ENCODE assay signal across 27 mouse cellular contexts in the genomic region with DNA sequence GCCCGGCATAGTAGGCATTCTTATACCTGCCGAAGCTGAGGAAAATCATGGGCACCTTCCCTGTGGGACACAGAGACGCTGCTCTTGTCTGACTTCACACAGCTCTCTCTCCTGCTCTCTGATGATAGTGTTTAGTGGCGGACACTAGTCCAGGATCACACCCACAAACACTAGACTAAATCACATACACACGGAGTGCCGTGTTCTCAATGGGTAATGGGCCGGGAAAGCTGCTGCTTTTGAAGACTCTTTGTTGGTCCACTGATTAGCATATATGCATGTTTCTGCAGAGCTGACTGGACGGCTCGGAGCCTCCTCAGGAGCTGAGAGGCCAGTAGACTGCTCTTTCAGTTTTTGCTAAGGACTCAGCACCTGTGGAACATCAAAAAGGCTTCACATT. TPM values are rescaled to one million over a fixed set of nuclear protein-coding genes. Genes with fewer than 3 reads are reported as not detected.
DNase-seq lines count a peak whose midpoint lies in the region; ATAC-seq and TF ChIP-seq lines count a peak whose summit lies in the region.
"Had no signal": no experiment of that assay in that cellular context is flagged by ENCODE, and none has a peak within 500 bp of the region (broad histone marks: within the 10 kb centered on the region; RNA-seq: fewer than 3 reads in every experiment).

No protein-coding gene starts in this region.

- H3K9ac ChIP-seq in forebrain, embryonic 13.5 days = peak overlapping the region; percentile 18; the same call in 1 of the 2 replicates
- H3K9ac ChIP-seq in forebrain, embryonic 16.5 days (replicated peaks; ENCODE audit: low read depth, low read length) = no peak overlapping the region
- H3K9ac ChIP-seq: embryonic facial prominence, embryonic 13.5 days; embryonic facial prominence, embryonic 15.5 days; forebrain, embryonic 12.5 days; forebrain, embryonic 15.5 days had no signal

- no peak overlapping the region for H3K4me2 ChIP-seq in forebrain, embryonic 13.5 days
- no peak overlapping the region for H3K4me2 ChIP-seq in forebrain, embryonic 16.5 days (ENCODE audit: low read length)
- H3K4me2 ChIP-seq: embryonic facial prominence, embryonic 13.5 days; embryonic facial prominence, embryonic 15.5 days; forebrain, embryonic 12.5 days; forebrain, embryonic 15.5 days had no signal

- H3K4me3 ChIP-seq in forebrain, embryonic 13.5 days = no peak overlapping the region
- no peak overlapping the region for H3K4me3 ChIP-seq in forebrain, embryonic 16.5 days (replicated peaks; ENCODE audit: low read length)
- no peak overlapping the region for H3K4me3 ChIP-seq in layer of hippocampus, adult 2 months
- H3K4me3 ChIP-seq: embryonic facial prominence, embryonic 13.5 days; embryonic facial prominence, embryonic 15.5 days; erythroblast, embryonic 14.5 days; forebrain, embryonic 10.5 days; forebrain, embryonic 12.5 days; forebrain, embryonic 15.5 days had no signal

- DNase-seq in R1 (ENCODE audit: low read depth, low spot score) = peak; percentile 58
- peak; percentile 13 for DNase-seq in brain, embryonic 14.5 days (ENCODE audit: low read depth)
- DNase-seq in layer of hippocampus, adult 2 months (ENCODE audit: low spot score in 2 of 2) = no peak
- DNase-seq: adrenal gland, adult 8-10 months; adrenal gland, postnatal 14 days; adrenal gland, postnatal 36 days; B cell, adult 2 months; cerebellum, adult 11 months; cerebellum, adult 18-20 months; cerebellum, adult 8-10 months; cerebellum, adult 9-11 months; cerebellum, postnatal 14 days; cerebellum, postnatal 36 days; embryo, embryonic 11 days had no signal

- no peak for ATAC-seq in forebrain, embryonic 13.5 days
- ATAC-seq in forebrain, embryonic 16.5 days = no peak
- ATAC-seq: activated CD4-positive, CD25-positive, alpha-beta regulatory T cell, adult 4 months; CD4-positive, CD25-positive, alpha-beta regulatory T cell, adult 4 months; forebrain, embryonic 15.5 days; Patski had no signal

- no peak for TF ChIP-seq POLR2A in brain, embryonic 14.5 days (IDR thresholded peaks at IDR 0.05; ENCODE audit: borderline replicate concordance, extremely low read depth, insufficient read depth, insufficient read length, poor library complexity, severe bottlenecking)

- no peak overlapping the region for H3K27ac ChIP-seq in forebrain, embryonic 13.5 days
- no peak overlapping the region for H3K27ac ChIP-seq in forebrain, embryonic 16.5 days (ENCODE audit: low read length)
- H3K27ac ChIP-seq in layer of hippocampus, adult 2 months = no peak overlapping the region
- H3K27ac ChIP-seq: embryonic facial prominence, embryonic 13.5 days; embryonic facial prominence, embryonic 15.5 days; forebrain, embryonic 10.5 days; forebrain, embryonic 12.5 days; forebrain, embryonic 15.5 days had no signal

- no peaks in the 10 kb centered on the region for H3K9me3 ChIP-seq in forebrain, embryonic 13.5 days (replicated peaks)
- no peaks in the 10 kb centered on the region for H3K9me3 ChIP-seq in forebrain, embryonic 16.5 days (ENCODE audit: control insufficient read depth, low read length)
- H3K9me3 ChIP-seq: embryonic facial prominence, embryonic 13.5 days; embryonic facial prominence, embryonic 15.5 days; forebrain, embryonic 10.5 days; forebrain, embryonic 12.5 days; forebrain, embryonic 15.5 days; G1E had no signal

- peaks cover 5% of the 10 kb centered on the region; the same call in 1 of the 2 replicates for H3K36me3 ChIP-seq in forebrain, embryonic 13.5 days (ENCODE audit: poor library complexity, severe bottlenecking)
- H3K36me3 ChIP-seq in forebrain, embryonic 16.5 days (ENCODE audit: control insufficient read depth, insufficient read depth) = no peaks in the 10 kb centered on the region
- H3K36me3 ChIP-seq: forebrain, embryonic 15.5 days had no signal

- H3K27me3 ChIP-seq in forebrain, embryonic 13.5 days = no peaks in the 10 kb centered on the region
- no peaks in the 10 kb centered on the region for H3K27me3 ChIP-seq in forebrain, embryonic 16.5 days (replicated peaks; ENCODE audit: control insufficient read depth, insufficient read depth, low read length)
- H3K27me3 ChIP-seq: CH12.LX; embryonic facial prominence, embryonic 13.5 days; embryonic facial prominence, embryonic 15.5 days; forebrain, embryonic 12.5 days; forebrain, embryonic 15.5 days; Patski had no signal

- TF ChIP-seq CTCF in brain, embryonic 14.5 days (IDR thresholded peaks at IDR 0.05; ENCODE audit: borderline replicate concordance, extremely low read depth, insufficient read depth, insufficient read length) = no peak
- no peak for TF ChIP-seq CTCF in layer of hippocampus, adult 2 months (conservative IDR thresholded peaks at IDR 0.05)

- peaks cover 43% of the 10 kb centered on the region for H3K4me1 ChIP-seq in forebrain, embryonic 13.5 days
- H3K4me1 ChIP-seq in forebrain, embryonic 16.5 days (replicated peaks; ENCODE audit: control insufficient read depth, insufficient read depth, low read length) = peaks cover 27% of the 10 kb centered on the region

- 62% methylated on average over 9 of the region's 9 CpGs for WGBS in forebrain, embryonic 13.5 days
- 43% methylated on average over 9 of the region's 9 CpGs for WGBS in forebrain, embryonic 16.5 days

RNA-seq across cellular contexts. Expression of gene Tent4b, which starts 7.0 kb away (rescaled TPM):
- 7.4 and 8.3 TPM in 2 replicates for polyA plus RNA-seq in forebrain, embryonic 13.5 days (2015; fragmentation: Nextera tagmentation; extraction: Ambion mirVana)
- polyA plus RNA-seq in forebrain, embryonic 16.5 days (2015; fragmentation: Nextera tagmentation; extraction: Ambion mirVana) = 9.3 and 11.1 TPM in 2 replicates
- polyA plus RNA-seq in brain, embryonic 14.5 days (2012; rRNA removed) = 30.9 and 36.5 TPM in 2 replicates
- 10 to 100 TPM; 37.3 to 37.5 TPM for total RNA-seq in layer of hippocampus, adult 2 months (2021)

Comparison
In these comparisons a context has a peak if more than half of its experiments do, and no peak if none do; other contexts are left out.
1. DNase-seq: peak in R1 (single experiment) and brain, embryonic 14.5 days (single experiment); none in layer of hippocampus, adult 2 months (0 of 2).